Mouse (Mus musculus) large intestine, adult 2 months (tissue): ENCODE measurements around the gene Sipa1l3. TPM values are rescaled to one million over a fixed set of nuclear protein-coding genes. Genes with fewer than 3 reads are reported as not detected.

Experiments
- DNase-seq: peaks from one replicate; pipeline ENCODE4 v3.0.0-alpha.2; 2012; ENCODE audit warnings: low read depth, low spot score
- WGBS: fragments of 180-500 bp; shearing (Covaris S2); methylation state at CpG from one replicate; pipeline ENCODE4 v1.1.7; 2018; 5-methylcytosine and 5-hydroxymethylcytosine counted together
- polyA plus RNA-seq: library from polyadenylated mRNA; depleted of rRNA; stranded (reverse); fragments of >200 nt; gene quantifications from 2 replicates; pipeline ENCODE4 v1.2.3, GENCODE M21; 2012

The Sipa1l3 gene
- polyA plus RNA-seq, 1 experiment: 46.5 TPM

DNA sequence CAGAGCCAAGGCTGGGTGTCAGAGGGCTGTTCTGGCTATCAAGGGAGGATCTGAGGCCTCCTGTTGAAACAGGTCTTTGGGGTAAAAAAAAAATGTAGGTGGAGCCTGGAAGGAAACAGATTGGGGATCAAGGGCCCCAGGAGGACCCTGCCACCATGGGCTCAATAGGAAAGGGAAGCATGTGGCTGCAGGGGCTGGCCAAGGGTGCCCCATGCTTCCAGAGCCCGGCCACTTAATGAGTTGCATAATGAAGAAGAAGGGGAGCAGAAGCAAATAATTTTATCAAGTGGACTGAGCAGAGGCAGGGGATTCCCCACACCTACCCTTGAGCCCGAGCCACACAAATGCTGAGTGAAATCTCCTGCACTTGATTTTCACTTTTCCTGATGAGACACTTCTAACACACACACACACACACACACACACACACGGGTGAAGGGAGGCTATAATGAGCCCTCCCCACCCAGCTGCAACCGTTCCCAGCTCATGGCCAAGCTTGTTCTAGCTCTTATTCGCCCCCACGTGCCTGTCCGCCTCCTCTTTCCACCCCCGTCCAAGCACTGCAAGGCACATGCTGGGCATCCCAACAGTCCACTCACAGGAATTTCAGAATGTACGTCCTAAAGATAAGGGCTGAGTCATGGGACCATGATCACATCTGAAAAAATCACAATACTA is 6.7 kb downstream of the Sipa1l3 start:
- DNase-seq: no peak
- WGBS: 42% methylated on average over 9 of the region's 9 CpGs

GRCm38 (mm10) chr7:29508522-29508921 is 9.9 kb downstream of the Sipa1l3 start:
- 71% methylated on average over 7 of the region's 7 CpGs for WGBS
- no peak for DNase-seq

DNA sequence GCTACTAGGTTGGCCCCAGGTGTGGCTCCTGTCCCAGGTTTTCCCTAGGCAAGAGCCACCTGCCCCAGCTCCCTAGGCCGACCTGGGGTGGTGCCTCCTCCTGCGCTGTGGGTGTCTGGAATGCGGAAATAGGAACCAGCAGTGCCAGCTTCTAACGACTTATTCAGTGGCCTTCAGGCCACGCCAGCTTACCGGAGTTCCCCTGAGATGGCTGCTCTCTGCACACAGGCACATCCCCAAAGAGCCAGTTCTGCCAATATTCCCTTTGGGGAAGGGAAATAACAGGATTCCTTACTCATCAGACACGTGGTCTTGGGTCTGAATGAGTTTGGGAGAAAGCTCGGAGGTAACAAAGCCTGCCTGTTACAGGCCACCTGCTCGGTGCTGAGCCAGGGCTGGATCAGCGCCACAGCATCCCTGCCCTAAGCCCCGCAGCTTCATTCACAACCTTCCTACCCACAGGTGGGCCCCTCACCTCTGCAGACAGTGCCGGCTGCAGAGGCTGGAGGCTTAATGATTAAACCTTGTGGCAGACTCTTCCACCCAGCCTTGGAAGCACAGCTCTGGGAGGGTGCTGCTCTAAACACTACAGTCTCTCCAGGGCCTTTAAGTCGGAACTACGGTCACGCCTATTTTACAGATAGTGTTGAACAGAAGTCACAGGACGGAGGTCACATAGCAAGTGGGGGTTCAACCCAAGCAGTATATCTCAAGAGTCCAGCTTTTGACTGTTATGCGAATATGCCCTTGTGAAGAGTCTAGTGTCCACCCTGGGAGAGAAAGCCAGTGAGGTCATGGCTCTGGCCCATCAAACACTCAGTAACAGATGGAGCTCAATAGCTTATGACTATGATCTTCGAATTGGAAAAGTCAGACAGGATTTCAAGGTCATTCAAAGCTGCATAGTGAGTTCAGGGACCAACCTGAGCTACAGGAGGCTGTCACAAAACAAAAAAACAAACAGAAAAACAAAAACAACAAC is 12.8 kb downstream of the Sipa1l3 start:
- 20% methylated on average over 18 of the region's 18 CpGs for WGBS
- no peak for DNase-seq

GRCm38 (mm10) chr7:29504683-29505290 is 13.7 kb downstream of the Sipa1l3 start:
- DNase-seq: no peak
- 44% methylated on average over 7 of the region's 7 CpGs for WGBS

GRCm38 (mm10) chr7:29503616-29504015 is 14.8 kb downstream of the Sipa1l3 start:
- WGBS: 52% methylated on average over 6 of the region's 6 CpGs
- DNase-seq: no peak

GRCm38 (mm10) chr7:29501214-29501613 is 17.2 kb downstream of the Sipa1l3 start:
- 89% methylated on average over 9 of the region's 9 CpGs for WGBS
- DNase-seq: no peak

- DNase-seq: no peak
- WGBS: 76% methylated on average over 6 of the region's 6 CpGs
Measured at GRCm38 (mm10) chr7:29499071-29499470, 19.4 kb downstream of the Sipa1l3 start.

DNA sequence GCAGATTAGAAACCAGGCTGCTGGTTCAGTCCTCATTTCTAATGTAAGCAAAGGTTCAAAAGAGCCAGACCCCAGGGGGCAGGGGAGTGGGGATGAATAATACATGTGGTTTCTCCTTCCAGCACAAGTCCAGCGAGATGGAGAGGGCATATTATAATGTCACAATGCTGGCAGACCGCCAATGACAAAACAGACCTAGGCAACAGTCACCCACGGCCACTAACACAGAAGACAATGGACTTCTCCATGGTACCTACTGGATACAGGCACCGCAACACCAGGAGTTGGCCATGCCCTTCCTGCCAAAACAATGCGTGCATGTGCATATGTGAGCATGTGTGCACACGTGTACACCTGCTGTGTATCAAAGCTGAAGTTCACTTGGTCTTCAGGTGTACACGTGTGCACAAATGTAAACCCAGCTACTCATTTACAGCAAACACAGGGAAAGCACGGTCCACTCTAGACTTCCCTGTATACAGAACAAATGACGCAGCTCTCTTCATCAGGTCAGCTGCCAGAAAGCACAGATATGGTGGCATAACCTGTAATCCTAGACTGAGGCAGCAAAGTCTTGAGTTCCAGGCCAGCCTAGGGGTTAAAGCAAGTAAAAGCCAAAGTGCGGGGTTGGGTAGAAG is 21.4 kb downstream of the Sipa1l3 start:
- DNase-seq: no peak

GRCm38 (mm10) chr7:29496332-29496731 is 22.1 kb downstream of the Sipa1l3 start:
- WGBS: 67% methylated on average over 4 of the region's 4 CpGs
- DNase-seq: no peak

More for the DNA sequence above, 21.4 kb downstream of the Sipa1l3 start:
- 48% methylated on average over 10 of the region's 10 CpGs for WGBS

- DNase-seq: no peak
- 31% methylated on average over 4 of the region's 4 CpGs for WGBS
Measured at GRCm38 (mm10) chr7:29495880-29496279, 22.6 kb downstream of the Sipa1l3 start.

DNA sequence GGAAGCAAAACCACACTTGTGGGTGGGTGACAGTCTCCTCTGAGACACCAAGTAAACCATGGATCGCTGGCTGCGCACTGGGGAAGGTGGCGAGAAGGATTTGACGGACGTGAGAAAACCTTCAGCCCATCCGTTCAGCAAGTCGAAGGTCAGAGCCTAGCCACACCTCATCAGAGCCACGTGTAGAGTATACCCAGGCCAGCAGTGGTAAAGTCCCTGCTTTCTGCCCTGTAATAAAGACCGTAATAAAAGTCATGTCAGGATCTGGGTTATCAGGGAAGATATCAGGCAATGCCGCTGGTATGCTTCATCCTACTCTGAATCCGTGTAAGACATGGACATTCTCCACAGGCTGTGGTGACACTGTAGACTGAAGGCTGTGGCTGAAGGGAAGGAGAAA is 23.6 kb downstream of the Sipa1l3 start:
- DNase-seq: no peak
- WGBS: 37% methylated on average over 11 of the region's 11 CpGs

- DNase-seq: no peak
- WGBS: 87% methylated on average over 5 of the region's 5 CpGs
Measured at GRCm38 (mm10) chr7:29494015-29494414, 24.4 kb downstream of the Sipa1l3 start.

- DNase-seq: no peak
- 73% methylated on average over 1 of the region's 1 CpGs for WGBS
Measured at GRCm38 (mm10) chr7:29492992-29493391, 25.4 kb downstream of the Sipa1l3 start.

- WGBS: 25% methylated on average over 3 of the region's 3 CpGs
- no peak for DNase-seq
Measured at GRCm38 (mm10) chr7:29491861-29492260, 26.6 kb downstream of the Sipa1l3 start.

- no peak for DNase-seq
Measured at GRCm38 (mm10) chr7:29491471-29491755, 27.0 kb downstream of the Sipa1l3 start.

DNA sequence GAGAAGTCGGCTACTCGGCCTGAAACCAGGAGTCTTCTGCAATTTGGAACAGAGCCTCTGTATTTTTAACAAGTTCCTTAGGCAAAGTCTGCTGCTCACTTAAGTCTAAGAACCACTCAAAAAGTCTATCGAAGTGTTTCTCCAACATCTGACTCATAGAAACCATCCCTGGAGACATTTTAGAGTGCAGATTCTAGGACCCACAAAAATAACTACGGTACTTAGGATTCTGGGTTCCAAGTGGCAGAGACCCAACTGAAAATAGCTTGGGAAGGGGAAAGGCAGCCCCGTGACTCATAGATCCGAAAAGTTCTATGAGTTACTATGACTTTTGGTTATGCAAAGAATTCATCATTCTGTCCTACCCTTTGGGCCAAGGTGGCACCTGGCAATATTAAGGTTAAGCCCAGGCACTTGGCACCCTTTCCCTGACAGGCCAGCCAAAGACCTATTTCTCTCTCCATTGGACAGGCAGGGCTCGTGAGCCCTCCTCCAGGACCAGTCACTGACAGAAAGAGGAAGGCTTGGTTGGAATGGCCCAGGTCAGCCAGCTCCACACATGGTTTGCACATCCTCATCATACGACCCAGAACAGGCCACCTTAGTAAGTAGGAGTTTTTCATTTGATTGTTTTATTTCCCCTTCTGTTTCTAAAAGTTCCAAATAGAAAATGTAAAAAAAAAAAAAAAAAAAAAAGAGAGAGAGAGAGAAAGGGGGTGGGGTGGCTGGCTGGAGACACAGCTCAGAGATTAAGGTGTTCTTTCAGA is 27.6 kb downstream of the Sipa1l3 start:
- WGBS: 56% methylated on average over 8 of the region's 8 CpGs
- DNase-seq: no peak

More at GRCm38 (mm10) chr7:29491471-29491755, 27.0 kb downstream of the Sipa1l3 start:
- WGBS: 20% methylated on average over 3 of the region's 3 CpGs

DNA sequence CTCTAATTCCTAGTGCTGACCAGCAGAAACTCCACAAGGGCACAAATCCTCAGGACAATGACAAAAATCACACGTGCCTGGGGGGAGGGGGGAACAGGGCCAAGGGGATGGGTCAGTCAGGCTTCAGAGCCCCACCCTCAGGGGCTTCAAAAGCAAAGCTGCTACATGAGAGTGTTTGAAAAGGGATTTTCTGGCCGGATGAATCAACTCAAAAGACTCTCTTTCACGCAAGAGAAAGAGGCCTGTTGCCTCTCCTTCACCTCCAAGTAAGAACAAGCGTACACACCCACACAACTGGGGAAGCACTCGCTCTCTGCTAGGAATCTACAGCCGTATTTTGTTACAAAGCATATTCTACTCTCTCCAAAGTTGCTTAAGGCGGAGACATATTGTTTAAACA is 28.6 kb downstream of the Sipa1l3 start:
- WGBS: 44% methylated on average over 7 of the region's 7 CpGs

DNA sequence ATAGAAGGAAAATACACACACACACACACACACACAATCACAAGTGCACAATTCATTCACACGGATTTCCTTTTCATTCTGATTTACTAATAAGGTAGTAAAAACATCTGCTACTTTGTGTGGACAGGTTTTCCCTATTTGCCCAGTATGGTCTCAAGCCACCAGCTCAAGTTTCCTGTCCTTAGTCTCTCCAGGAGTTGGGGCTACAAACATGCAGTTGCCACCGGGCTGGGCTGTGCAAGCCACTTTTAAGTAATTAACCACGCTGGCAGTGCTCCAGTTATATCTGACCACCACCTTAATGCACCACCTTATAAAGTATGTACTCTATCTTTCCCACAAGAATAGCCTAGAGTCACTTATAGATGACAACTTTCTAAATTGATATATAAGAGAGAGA is 29.1 kb downstream of the Sipa1l3 start:
- 44% methylated on average over 3 of the region's 3 CpGs for WGBS
- no peak for DNase-seq

More for the DNA sequence above, 28.6 kb downstream of the Sipa1l3 start:
- DNase-seq: no peak

DNA sequence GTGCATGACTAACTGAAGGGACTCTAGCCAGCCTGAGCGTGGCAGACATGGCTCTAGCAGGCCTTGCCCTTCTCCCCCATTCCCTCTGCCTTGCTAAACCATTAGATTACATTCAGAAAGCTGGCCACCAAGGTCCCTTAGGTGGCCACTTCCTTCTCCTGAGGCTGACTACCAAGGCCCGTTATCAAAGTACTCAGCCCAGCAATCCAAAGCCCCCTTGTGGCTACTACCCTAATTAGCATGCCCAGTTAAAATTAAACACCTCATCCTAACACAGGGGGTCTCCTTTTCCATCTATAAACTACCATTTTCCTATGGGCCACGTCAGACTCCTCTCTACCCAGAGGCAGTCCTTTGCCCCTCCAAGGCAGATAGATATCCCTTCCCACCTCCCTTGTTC is 31.7 kb downstream of the Sipa1l3 start:
- no peak for DNase-seq
- WGBS: 84% methylated on average over 3 of the region's 3 CpGs
